Mouse (Mus musculus) embryonic fibroblast, embryonic 13.5 days (primary cell): Measurements from ENCODE around the gene Cenpi. TPM values are rescaled to one million over a fixed set of nuclear protein-coding genes. Genes with fewer than 3 reads are reported as not detected.

Experiments
- H3K27ac ChIP-seq: 2 replicates; pipeline ENCODE4 v1.5.1; 2012; ENCODE audit warnings: low read length, control low read depth, inconsistent platforms; ENCODE audit not compliant: insufficient read depth
- H3K4me1 ChIP-seq: 2 replicates; pipeline ENCODE4 v1.6.1; 2011; ENCODE audit warnings: low read length; ENCODE audit not compliant: control insufficient read depth, insufficient read depth
- H3K4me3 ChIP-seq: 2 replicates; pipeline ENCODE4 v1.5.1; 2011; ENCODE audit warnings: mild to moderate bottlenecking, control low read depth, low read length; ENCODE audit not compliant: insufficient read depth
- CTCF ChIP-seq: IDR thresholded peaks from 2 replicates; pipeline ENCODE4 v1.5.1; 2011; ENCODE audit warnings: mild to moderate bottlenecking, control low read depth, low read length, moderate library complexity, borderline replicate concordance; ENCODE audit not compliant: insufficient read depth
- POLR2A ChIP-seq: IDR thresholded peaks from 2 replicates; pipeline ENCODE4 v1.6.1; 2011; ENCODE audit warnings: low read depth, mild to moderate bottlenecking, control low read depth, low read length, moderate library complexity
- polyA plus RNA-seq: library from polyadenylated mRNA; stranded (reverse); fragments of >200 nt; gene quantifications from 2 replicates; pipeline ENCODE4 v1.2.4, GENCODE M21; 2011; ENCODE audit warnings: low read depth; ENCODE audit not compliant: missing spikeins, insufficient read length

Cenpi gene
- polyA plus RNA-seq: 15.6 and 16.8 TPM in 2 replicates

GRCm38 (mm10) chrX:134307534-134308274 is at the start of gene Cenpi:
Gene Cenpi, plus strand, starts transcription at chrX:134308084.
- H3K27ac ChIP-seq: peak within 1 kb of the TSS; percentile 39; the same call in 1 of the 2 replicates
- peak within 1 kb of the TSS; percentile 68 for H3K4me3 ChIP-seq
- 0 out of 2 replicates have a peak, but pooled peaks cover 2% of the 10 kb centered on the region for H3K4me1 ChIP-seq
- TF ChIP-seq POLR2A: peak; percentile 89
- 0 out of 2 replicates have a peak, but pooled peaks have one; percentile 3 for TF ChIP-seq CTCF

GRCm38 (mm10) chrX:134261191-134261590 is 46.7 kb upstream of the Cenpi start:
- Histone ChIP-seq H3K4me3 (no peak overlapping the region), H3K4me1 (no peaks in the 10 kb centered on the region), H3K27ac (no peak overlapping the region)
- TF ChIP-seq POLR2A (no peak), CTCF (no peak)

- Histone ChIP-seq H3K4me3 (no peak overlapping the region), H3K4me1 (no peaks in the 10 kb centered on the region), H3K27ac (no peak overlapping the region)
- no peak for TF ChIP-seq POLR2A
- no peak for TF ChIP-seq CTCF
Observed at GRCm38 (mm10) chrX:134262129-134262528, 45.8 kb upstream of the Cenpi start.

- TF ChIP-seq POLR2A (no peak), CTCF (no peak)
- Histone ChIP-seq H3K27ac (peak overlapping the region; percentile 80; the same call in 1 of the 2 replicates), H3K4me1 (no peaks in the 10 kb centered on the region; the same call in 1 of the 2 replicates), H3K4me3 (no peak overlapping the region)
Observed at GRCm38 (mm10) chrX:134275715-134276114, 32.2 kb upstream of the Cenpi start.

GRCm38 (mm10) chrX:134276275-134277160 is 31.4 kb upstream of the Cenpi start, which contains the start of gene Trmt2b:
Gene Trmt2b, minus strand, starts transcription at chrX:134276984.
- peak within 1 kb of the TSS; percentile 80 for H3K27ac ChIP-seq
- H3K4me1 ChIP-seq: no peaks in the 10 kb centered on the region; the same call in 1 of the 2 replicates
- TF ChIP-seq CTCF: no peak
- TF ChIP-seq POLR2A: peak; percentile 44; the same call in 1 of the 2 replicates
- peak within 1 kb of the TSS; percentile 42 for H3K4me3 ChIP-seq

GRCm38 (mm10) chrX:134280531-134280930 is 27.4 kb upstream of the Cenpi start:
- no peaks in the 10 kb centered on the region for H3K4me1 ChIP-seq
- TF ChIP-seq CTCF: no peak
- no peak for TF ChIP-seq POLR2A
- no peak overlapping the region for H3K4me3 ChIP-seq

GRCm38 (mm10) chrX:134285102-134285501 is 22.8 kb upstream of the Cenpi start:
- TF ChIP-seq CTCF (no peak), POLR2A (no peak)
- Histone ChIP-seq H3K27ac (no peak overlapping the region), H3K4me1 (no peaks in the 10 kb centered on the region), H3K4me3 (no peak overlapping the region)

More at GRCm38 (mm10) chrX:134280531-134280930, 27.4 kb upstream of the Cenpi start:
- no peak overlapping the region for H3K27ac ChIP-seq

GRCm38 (mm10) chrX:134285791-134286190 is 22.1 kb upstream of the Cenpi start:
- H3K4me1 ChIP-seq: no peaks in the 10 kb centered on the region
- TF ChIP-seq CTCF: no peak
- TF ChIP-seq POLR2A: no peak
- H3K4me3 ChIP-seq: no peak overlapping the region
- H3K27ac ChIP-seq: no peak overlapping the region

GRCm38 (mm10) chrX:134287305-134287704 is 20.6 kb upstream of the Cenpi start:
- TF ChIP-seq POLR2A: no peak
- TF ChIP-seq CTCF: no peak
- no peaks in the 10 kb centered on the region for H3K4me1 ChIP-seq
- no peak overlapping the region for H3K27ac ChIP-seq
- H3K4me3 ChIP-seq: no peak overlapping the region

- no peak for TF ChIP-seq POLR2A
- no peak for TF ChIP-seq CTCF
- Histone ChIP-seq H3K27ac (no peak overlapping the region), H3K4me1 (no peaks in the 10 kb centered on the region), H3K4me3 (peak overlapping the region; percentile 10; the same call in 1 of the 2 replicates)
Observed at GRCm38 (mm10) chrX:134296301-134296700, 11.6 kb upstream of the Cenpi start.

- no peak overlapping the region for H3K4me3 ChIP-seq
- H3K27ac ChIP-seq: no peak overlapping the region
- H3K4me1 ChIP-seq: no peaks in the 10 kb centered on the region
- TF ChIP-seq CTCF (no peak), POLR2A (no peak)
Observed at GRCm38 (mm10) chrX:134296737-134297136, 11.1 kb upstream of the Cenpi start.
